Mouse (Mus musculus): Measurements from ENCODE around the gene Unc119.

Unc119 gene

GRCm38 (mm10) chr11:78341702-78342101, 1.6 kb upstream of the Unc119 start:
- no peak for DNase-seq (ENCODE audit: inconsistent age in 2 of 2, low spot score in 1 of 2)

DNA sequence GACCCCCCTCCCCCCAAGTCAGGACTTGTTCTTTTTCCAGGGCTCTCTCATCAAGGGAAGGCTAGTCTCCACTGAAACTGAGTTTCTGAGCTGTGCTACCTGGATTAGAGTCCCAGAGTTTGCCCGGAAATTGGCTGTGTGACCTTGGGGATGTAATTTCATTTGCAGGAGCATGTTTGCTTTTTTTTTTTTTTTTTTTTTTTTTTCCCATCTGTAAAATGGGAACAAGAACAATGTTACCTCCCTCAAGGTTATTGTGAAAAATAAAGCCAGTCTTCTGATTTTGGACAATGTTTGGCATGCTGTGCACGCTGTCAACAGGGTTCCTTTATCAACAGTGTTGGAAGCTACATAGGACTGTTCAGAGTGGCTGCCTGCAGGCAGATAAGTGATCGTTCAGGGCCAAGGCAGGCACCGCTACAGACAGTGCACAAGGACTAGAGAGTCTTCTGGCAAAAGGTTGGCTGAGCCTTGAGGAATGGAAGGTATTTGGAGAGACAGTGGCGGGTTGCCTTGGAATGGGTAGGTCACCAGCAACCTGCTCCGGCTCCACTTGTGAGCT, 1.1 kb downstream of the Unc119 start:
- DNase-seq (ENCODE audit: inconsistent age in 2 of 2, low spot score in 1 of 2), result no peak

- peak; percentile 57 to 84 for DNase-seq (ENCODE audit: inconsistent age in 2 of 2, low spot score in 1 of 2)
Measured at GRCm38 (mm10) chr11:78344890-78345715, 1.8 kb downstream of the Unc119 start.

DNA sequence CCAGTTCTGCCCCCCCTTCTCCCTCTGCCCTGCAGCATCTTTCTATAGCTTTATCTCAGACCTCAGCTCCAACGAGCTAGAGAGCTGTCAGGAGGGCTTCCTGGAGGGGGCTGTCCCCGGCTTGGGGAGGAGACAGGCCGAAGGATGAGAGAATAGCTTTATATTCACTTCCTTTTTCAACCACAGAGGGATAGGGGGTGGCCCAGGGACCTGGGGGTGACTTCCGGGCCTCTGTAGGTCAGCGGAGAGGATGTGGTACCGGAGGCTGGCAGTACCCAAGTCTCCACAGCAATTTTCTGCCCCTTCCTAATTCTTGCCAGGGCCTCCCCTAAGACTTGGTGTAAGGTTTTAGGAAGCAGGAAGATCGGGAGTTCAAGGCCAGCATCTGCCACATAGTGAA, 2.5 kb downstream of the Unc119 start:
- DNase-seq (ENCODE audit: inconsistent age in 2 of 2, low spot score in 1 of 2), result peak in 1 of 2 experiments; percentile 61

GRCm38 (mm10) chr11:78346326-78347069, 3.2 kb downstream of the Unc119 start:
- peak in 1 of 2 experiments; percentile 63 for DNase-seq (ENCODE audit: inconsistent age in 2 of 2, low spot score in 1 of 2)

DNA sequence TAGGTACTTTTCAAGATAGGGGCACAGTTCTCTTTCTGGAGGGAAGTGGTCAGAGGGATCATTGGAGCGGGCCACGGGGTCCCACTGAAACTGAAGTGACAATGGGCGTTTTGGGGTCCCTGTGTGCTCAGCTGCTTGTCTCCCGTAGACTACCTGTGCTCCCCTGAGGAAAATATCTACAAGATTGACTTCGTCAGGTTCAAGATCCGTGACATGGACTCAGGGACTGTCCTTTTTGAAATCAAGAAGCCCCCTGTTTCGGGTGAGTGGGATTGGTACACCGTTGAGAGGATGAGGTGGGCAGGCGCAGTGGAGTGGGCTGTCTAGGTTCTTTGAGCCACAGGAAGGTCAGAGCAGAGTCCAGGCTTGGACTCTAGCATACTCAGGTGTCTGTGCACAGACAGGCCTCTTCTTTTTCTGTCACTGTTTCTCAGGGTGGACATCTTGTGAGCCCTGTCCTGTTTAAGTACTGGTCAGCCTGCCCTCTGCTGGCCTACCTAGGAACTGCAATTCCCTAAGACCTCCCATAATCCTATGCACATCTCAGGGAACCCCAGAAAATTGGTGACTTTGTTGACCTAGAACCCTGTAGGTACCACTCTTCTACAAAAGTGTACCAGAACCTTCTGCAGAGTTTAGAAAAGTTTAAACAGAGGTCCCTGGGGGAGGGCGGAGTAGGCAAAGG, 3.9 kb downstream of the Unc119 start:
- peak; percentile 72 to 90 for DNase-seq (ENCODE audit: inconsistent age in 2 of 2, low spot score in 1 of 2)

DNA sequence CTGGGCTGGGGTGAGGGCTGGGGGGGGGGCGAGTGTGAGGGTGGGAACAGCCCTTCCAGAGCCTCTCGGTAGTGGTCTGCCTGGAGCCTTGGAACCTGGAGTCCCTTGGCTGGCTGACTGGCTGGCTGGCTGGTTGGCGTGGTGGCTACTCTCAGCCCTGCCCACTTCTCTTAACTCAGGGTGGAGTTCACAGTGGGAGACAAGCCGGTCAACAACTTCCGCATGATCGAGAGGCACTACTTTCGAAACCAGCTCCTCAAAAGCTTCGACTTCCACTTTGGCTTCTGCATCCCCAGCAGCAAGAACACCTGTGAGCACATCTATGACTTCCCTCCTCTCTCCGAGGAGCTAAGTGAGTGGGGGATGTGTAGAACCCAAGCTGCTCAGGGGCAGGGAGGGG, 4.6 kb downstream of the Unc119 start:
- peak in 1 of 2 experiments; percentile 54 for DNase-seq (ENCODE audit: inconsistent age in 2 of 2, low spot score in 1 of 2)

DNA sequence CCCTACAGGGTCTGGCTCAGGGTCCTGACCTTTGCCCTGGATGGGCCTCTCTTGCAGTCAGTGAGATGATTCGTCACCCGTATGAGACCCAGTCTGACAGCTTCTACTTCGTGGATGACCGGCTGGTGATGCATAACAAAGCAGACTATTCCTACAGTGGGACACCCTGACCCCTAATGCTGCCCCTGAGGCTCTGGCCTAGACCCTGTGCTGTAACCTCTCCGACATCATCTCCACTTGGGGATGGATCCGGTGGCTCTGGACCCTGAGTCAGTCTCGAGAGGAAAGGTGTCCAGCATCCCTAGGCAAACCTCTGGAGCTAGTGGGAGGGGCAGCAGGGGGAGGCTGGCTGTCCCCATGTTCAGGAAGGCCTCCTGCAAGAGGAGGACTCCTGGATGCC, 5.2 kb downstream of the Unc119 start:
- no peak for DNase-seq (ENCODE audit: inconsistent age in 2 of 2, low spot score in 1 of 2)

GRCm38 (mm10) chr11:78349441-78350358, 6.4 kb downstream of the Unc119 start:
- no peak for DNase-seq (ENCODE audit: inconsistent age in 2 of 2, low spot score in 1 of 2)

DNA sequence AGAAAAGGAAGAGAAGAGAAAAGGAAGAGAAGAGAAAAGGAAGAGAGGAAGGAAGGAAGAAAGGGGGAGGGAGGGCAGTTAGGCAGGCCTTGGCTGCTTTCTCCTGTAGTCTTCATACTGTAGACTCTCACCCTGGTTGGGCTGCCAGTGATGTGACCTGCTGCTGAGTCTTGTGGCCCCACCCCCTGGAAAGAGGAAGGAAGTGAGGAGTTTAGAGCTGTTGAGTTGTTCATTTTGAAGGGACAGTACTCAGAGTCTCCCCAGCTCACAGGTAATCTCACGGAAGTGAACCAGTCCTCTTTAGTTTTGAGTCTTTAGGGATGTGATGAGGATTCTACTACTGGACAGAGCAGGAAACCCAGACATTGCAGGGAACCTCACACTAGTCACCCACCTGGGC, 9.8 kb downstream of the Unc119 start:
- no peak for DNase-seq (ENCODE audit: inconsistent age in 2 of 2, low spot score in 1 of 2)

GRCm38 (mm10) chr11:78354905-78355304, 11.6 kb downstream of the Unc119 start:
- no peak for DNase-seq (ENCODE audit: inconsistent age in 2 of 2, low spot score in 1 of 2)

GRCm38 (mm10) chr11:78355471-78356238, 12.4 kb downstream of the Unc119 start:
- peak; percentile 63 to 85 for DNase-seq (ENCODE audit: inconsistent age in 2 of 2, low spot score in 1 of 2)

- peak in 1 of 2 experiments; percentile 79 for DNase-seq (ENCODE audit: inconsistent age in 2 of 2, low spot score in 1 of 2)
Measured at GRCm38 (mm10) chr11:78358330-78359007, 15.2 kb downstream of the Unc119 start.

DNA sequence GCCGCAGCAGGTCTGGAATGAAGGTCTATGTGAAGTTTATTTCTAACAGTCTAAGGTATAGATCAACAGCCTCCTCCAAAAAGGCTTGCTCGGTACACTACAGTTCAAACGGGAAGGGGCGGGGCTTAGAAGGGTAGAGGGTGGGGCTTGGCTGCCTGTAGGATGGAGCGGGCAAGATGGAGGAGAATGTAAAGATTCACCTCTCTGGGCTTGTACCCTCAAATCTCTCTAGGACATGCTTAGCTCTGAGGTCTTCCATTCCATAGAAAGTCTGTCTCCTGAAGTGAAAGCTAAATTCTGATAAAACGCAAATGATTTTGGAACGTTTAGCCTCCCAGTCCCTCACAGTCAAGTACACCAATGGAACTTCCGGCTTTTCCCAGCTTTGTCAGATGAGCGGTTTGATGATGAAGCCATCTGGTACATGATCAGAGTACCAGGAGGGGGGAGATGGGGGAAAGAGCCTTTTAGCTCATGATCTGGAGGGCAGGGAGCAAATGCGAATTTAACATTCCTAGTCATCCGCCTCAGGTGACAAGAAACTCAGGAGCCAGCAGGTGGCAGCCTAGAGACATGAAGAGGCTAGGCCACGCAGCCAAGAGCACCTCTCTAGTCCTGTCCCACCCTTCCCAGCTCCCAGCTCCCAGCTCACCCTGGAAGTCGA, 17.0 kb downstream of the Unc119 start:
- DNase-seq (ENCODE audit: inconsistent age in 2 of 2, low spot score in 1 of 2), result peak; percentile 77 to 92

GRCm38 (mm10) chr11:78360789-78361131, 17.5 kb downstream of the Unc119 start:
- no peak for DNase-seq (ENCODE audit: inconsistent age in 2 of 2, low spot score in 1 of 2)

GRCm38 (mm10) chr11:78363309-78364007, 20.2 kb downstream of the Unc119 start:
- peak in 1 of 2 experiments; percentile 16 for DNase-seq (ENCODE audit: inconsistent age in 2 of 2, low spot score in 1 of 2)

DNA sequence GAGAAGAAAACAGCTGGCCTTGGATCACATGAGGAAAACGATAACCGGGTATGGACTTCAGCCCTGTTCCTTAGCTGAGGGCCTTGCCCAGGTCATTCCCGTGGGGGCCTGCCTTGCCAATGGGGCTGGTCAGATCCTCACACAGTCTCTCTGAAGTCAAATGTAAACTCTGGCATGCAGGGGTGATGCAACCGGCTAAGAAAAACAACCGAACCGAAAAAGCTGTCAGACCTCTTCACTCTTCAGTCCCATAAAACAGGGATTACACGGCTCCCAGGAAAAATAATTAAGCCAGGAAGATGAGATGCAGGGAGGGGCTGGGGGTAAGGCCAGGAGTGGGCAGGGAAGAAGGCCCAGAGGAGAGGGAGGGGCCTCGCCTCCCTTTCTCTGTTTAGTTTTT, 20.8 kb downstream of the Unc119 start:
- DNase-seq (ENCODE audit: inconsistent age in 2 of 2, low spot score in 1 of 2), result peak in 1 of 2 experiments; percentile 44

All from adrenal gland, adult (tissue).